Mouse (Mus musculus): ENCODE data around the gene Actrt3.
"Not testable (repeated sequence)": the region's sequence is repeated elsewhere in the genome, so short reads cannot be mapped to it uniquely, and the experiment has no call there.

DNA sequence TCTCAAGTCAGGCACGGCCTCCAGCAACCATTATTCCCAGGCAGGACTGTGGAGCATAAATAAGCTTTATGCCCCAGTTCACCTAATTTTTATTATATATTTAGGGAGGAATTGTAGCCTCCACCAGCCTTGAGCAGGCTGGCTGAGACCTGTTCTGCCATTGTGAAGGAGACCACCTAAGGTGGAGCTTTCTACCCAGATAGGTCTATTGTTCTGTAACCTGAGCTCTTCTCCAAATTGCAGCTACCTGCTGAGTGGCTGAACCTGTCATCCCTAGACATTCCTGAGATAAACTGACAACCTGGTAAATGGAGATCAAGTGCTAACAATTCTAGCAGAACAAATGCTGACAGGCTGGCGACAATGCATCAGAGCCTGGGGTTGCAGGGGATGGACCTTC is 33.4 kb downstream of the Actrt3 start:
- TF ChIP-seq POLR2A (IDR thresholded peaks at IDR 0.05; ENCODE audit: low read depth, low read length); CTCF (IDR thresholded peaks at IDR 0.05; ENCODE audit: borderline replicate concordance, insufficient read depth, low read length): not testable (repeated sequence)

Data from embryonic fibroblast, embryonic 13.5 days (primary cell).